Mouse (Mus musculus): Measurements from ENCODE around the gene Cd164l2. TPM values are rescaled to one million over a fixed set of nuclear protein-coding genes. Genes with fewer than 3 reads are reported as not detected.

The Cd164l2 gene
- polyA plus RNA-seq, 1 experiment: not detected

- no peak overlapping the region for H3K4me3 ChIP-seq (ENCODE audit: insufficient read depth, low read depth, low read length)
- no peak overlapping the region for H3K27ac ChIP-seq (ENCODE audit: insufficient read depth, low read depth, low read length)
- TF ChIP-seq CTCF (IDR thresholded peaks at IDR 0.05; ENCODE audit: insufficient read depth, low read depth, low read length): no peak
- no peak for TF ChIP-seq POLR2A (IDR thresholded peaks at IDR 0.05; ENCODE audit: insufficient read depth, low read depth, low read length)
- 38% methylated on average over 19 of the region's 19 CpGs for WGBS
- peaks cover 54% of the 10 kb centered on the region for H3K4me1 ChIP-seq (ENCODE audit: control insufficient read depth, insufficient read depth, low read length)
These were observed 13.4 kb upstream of the Cd164l2 start for GRCm38 (mm10) chr4:133198337-133199180.

DNA sequence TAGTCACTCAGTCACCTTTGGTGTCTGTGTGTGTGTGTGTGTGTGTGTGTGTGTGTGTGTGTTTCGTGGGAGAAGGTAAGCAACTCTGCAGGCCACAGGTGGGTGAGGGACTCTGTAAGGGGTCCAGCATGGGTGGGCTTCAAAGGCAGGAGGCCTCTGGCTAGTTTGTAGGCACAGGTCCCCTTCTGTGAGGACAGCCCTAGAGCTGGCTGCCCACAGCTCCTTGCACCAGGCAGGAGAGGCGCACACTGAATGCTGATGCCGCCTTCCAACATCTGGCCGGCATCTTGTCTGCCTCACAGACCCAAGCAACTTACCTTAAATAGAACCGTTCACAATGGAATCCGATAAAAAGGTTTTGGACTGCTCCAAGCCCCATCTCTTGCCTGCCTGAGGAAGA, 12.2 kb upstream of the Cd164l2 start:
- 62% methylated on average over 6 of the region's 6 CpGs for WGBS
- no peak overlapping the region for H3K4me3 ChIP-seq (ENCODE audit: insufficient read depth, low read depth, low read length)
- H3K27ac ChIP-seq (ENCODE audit: insufficient read depth, low read depth, low read length): no peak overlapping the region
- peaks cover 58% of the 10 kb centered on the region for H3K4me1 ChIP-seq (ENCODE audit: control insufficient read depth, insufficient read depth, low read length)
- TF ChIP-seq CTCF (IDR thresholded peaks at IDR 0.05; ENCODE audit: insufficient read depth, low read depth, low read length): no peak
- TF ChIP-seq POLR2A (IDR thresholded peaks at IDR 0.05; ENCODE audit: insufficient read depth, low read depth, low read length): no peak

GRCm38 (mm10) chr4:133200343-133200742, 11.6 kb upstream of the Cd164l2 start:
- Histone ChIP-seq H3K27ac (ENCODE audit: insufficient read depth, low read depth, low read length) (0 out of 2 replicates have a peak overlapping the region, but pooled peaks have one; percentile 33), H3K4me3 (ENCODE audit: insufficient read depth, low read depth, low read length) (no peak overlapping the region), H3K4me1 (ENCODE audit: control insufficient read depth, insufficient read depth, low read length) (peaks cover 62% of the 10 kb centered on the region)
- TF ChIP-seq POLR2A (IDR thresholded peaks at IDR 0.05; ENCODE audit: insufficient read depth, low read depth, low read length) (0 out of 2 replicates have a peak, but pooled peaks have one; percentile 14), CTCF (IDR thresholded peaks at IDR 0.05; ENCODE audit: insufficient read depth, low read depth, low read length) (no peak)
- 22% methylated on average over 21 of the region's 21 CpGs for WGBS

- H3K4me3 ChIP-seq (ENCODE audit: insufficient read depth, low read depth, low read length): no peak overlapping the region
- H3K27ac ChIP-seq (ENCODE audit: insufficient read depth, low read depth, low read length): peak overlapping the region; percentile 33; the same call in 1 of the 2 replicates
- WGBS: 57% methylated on average over 8 of the region's 8 CpGs
- TF ChIP-seq CTCF (IDR thresholded peaks at IDR 0.05; ENCODE audit: insufficient read depth, low read depth, low read length) (no peak), POLR2A (IDR thresholded peaks at IDR 0.05; ENCODE audit: insufficient read depth, low read depth, low read length) (no peak)
- H3K4me1 ChIP-seq (ENCODE audit: control insufficient read depth, insufficient read depth, low read length): peaks cover 61% of the 10 kb centered on the region
These were observed 10.7 kb upstream of the Cd164l2 start for GRCm38 (mm10) chr4:133201006-133201771.

- Histone ChIP-seq H3K4me3 (ENCODE audit: insufficient read depth, low read depth, low read length) (no peak overlapping the region), H3K4me1 (ENCODE audit: control insufficient read depth, insufficient read depth, low read length) (peaks cover 51% of the 10 kb centered on the region), H3K27ac (ENCODE audit: insufficient read depth, low read depth, low read length) (no peak overlapping the region)
- TF ChIP-seq POLR2A (IDR thresholded peaks at IDR 0.05; ENCODE audit: insufficient read depth, low read depth, low read length): no peak
- no peak for TF ChIP-seq CTCF (IDR thresholded peaks at IDR 0.05; ENCODE audit: insufficient read depth, low read depth, low read length)
- WGBS: 94% methylated on average over 3 of the region's 3 CpGs
These were observed 9.7 kb upstream of the Cd164l2 start for GRCm38 (mm10) chr4:133202254-133202653.

- Histone ChIP-seq H3K4me1 (ENCODE audit: control insufficient read depth, insufficient read depth, low read length) (peaks cover 39% of the 10 kb centered on the region), H3K27ac (ENCODE audit: insufficient read depth, low read depth, low read length) (no peak overlapping the region), H3K4me3 (ENCODE audit: insufficient read depth, low read depth, low read length) (no peak overlapping the region)
- TF ChIP-seq POLR2A (IDR thresholded peaks at IDR 0.05; ENCODE audit: insufficient read depth, low read depth, low read length) (no peak), CTCF (IDR thresholded peaks at IDR 0.05; ENCODE audit: insufficient read depth, low read depth, low read length) (no peak)
- WGBS: 54% methylated on average over 3 of the region's 3 CpGs
These were observed 8.3 kb upstream of the Cd164l2 start for GRCm38 (mm10) chr4:133203591-133203990.

- TF ChIP-seq POLR2A (IDR thresholded peaks at IDR 0.05; ENCODE audit: insufficient read depth, low read depth, low read length) (no peak), CTCF (IDR thresholded peaks at IDR 0.05; ENCODE audit: insufficient read depth, low read depth, low read length) (no peak)
- Histone ChIP-seq H3K27ac (ENCODE audit: insufficient read depth, low read depth, low read length) (no peak overlapping the region), H3K4me1 (ENCODE audit: control insufficient read depth, insufficient read depth, low read length) (peaks cover 37% of the 10 kb centered on the region), H3K4me3 (ENCODE audit: insufficient read depth, low read depth, low read length) (no peak overlapping the region)
- WGBS: 16% methylated on average over 7 of the region's 7 CpGs
These were observed 7.6 kb upstream of the Cd164l2 start for GRCm38 (mm10) chr4:133204379-133204778.

DNA sequence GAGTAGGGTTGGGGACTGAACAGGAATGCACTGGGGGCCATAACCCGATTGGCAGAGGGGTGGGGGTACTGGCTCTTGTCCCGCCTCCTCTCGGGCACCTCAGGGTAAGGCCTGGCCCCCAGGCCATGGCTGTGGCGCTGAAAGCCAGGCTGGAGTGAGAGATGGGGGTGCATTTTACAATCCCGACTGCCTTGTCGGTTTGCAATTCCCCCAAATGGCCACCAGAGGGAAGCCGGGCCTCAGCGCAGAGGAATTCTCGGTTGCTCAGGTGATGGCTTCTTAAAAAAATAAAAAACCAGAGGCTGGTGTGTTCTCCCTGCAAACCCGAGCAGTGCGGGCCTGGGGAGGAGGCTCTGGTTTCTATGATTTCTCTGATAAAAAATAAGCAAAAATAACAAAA, 2.6 kb upstream of the Cd164l2 start:
- no peak for TF ChIP-seq POLR2A (IDR thresholded peaks at IDR 0.05; ENCODE audit: insufficient read depth, low read depth, low read length)
- peak; percentile 91 for TF ChIP-seq CTCF (IDR thresholded peaks at IDR 0.05; ENCODE audit: insufficient read depth, low read depth, low read length)
- H3K4me3 ChIP-seq (ENCODE audit: insufficient read depth, low read depth, low read length): no peak overlapping the region
- peaks cover 25% of the 10 kb centered on the region for H3K4me1 ChIP-seq (ENCODE audit: control insufficient read depth, insufficient read depth, low read length)
- H3K27ac ChIP-seq (ENCODE audit: insufficient read depth, low read depth, low read length): no peak overlapping the region
- WGBS: 3% methylated on average over 11 of the region's 11 CpGs
